Mouse (Mus musculus) right cerebral cortex, postnatal 10 days (tissue): Measurements from ENCODE around the gene Mast4.

Experiments used
- DNase-seq, 2 experiments: peaks; one replicate each; pipeline ENCODE4 v3.0.0; 2021; ENCODE audit warnings: low spot score in 2 of 2

Gene Mast4

DNA sequence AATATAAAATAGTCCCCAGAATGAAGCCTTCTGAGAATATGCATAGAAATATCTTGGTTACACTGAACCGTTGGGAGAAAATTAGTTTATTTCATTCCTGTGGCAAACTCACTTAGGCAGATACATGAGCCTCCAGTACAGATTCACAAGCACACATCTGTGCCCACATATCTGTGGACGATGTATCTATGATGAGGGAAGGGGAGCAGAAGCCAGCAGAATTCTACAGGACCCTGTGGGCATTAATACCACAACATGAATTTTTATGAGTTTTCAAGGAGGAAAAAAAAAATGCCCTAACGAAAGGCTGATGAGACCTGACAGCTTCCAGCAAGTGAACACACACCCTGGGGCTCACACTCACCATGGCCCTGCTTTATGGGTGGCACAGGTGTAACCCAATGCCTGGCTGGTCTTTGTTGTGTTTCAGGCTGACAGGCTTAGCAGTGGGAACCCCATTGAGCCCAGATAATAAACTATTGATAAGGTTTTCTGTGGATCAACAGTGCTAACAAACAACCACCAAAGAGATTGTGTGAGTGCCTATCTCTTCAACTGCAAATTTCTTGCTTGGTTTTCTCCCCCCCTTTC is 17.4 kb downstream of the Mast4 start:
- DNase-seq, result no peak

DNA sequence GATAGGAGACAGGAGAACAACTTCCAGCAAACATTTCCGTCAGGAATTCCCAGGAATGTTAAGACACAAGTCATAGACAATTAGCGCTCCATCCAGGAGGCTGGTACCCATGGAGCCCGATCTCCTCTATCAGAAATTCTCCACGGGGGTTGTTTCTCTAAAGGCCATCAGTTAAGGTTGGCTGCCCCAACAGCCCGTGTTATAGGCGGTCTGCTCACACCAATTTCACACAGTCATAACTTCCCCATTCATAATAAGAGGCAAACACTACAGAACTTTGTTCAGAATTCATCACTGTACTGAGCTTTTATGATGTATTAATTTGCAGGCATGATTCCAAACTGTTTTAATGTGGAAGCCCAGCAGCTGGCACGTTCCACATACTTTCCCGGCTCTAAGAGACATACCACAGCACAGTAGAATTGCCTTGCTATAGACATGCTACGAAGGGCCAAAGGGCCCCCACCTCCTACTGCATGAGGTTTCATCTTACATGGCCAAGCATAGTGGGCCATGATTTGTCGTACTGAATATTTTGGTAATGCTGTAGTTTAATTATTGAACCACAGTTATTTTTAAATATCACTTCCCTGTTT is 19.1 kb downstream of the Mast4 start:
- DNase-seq, result no peak

DNA sequence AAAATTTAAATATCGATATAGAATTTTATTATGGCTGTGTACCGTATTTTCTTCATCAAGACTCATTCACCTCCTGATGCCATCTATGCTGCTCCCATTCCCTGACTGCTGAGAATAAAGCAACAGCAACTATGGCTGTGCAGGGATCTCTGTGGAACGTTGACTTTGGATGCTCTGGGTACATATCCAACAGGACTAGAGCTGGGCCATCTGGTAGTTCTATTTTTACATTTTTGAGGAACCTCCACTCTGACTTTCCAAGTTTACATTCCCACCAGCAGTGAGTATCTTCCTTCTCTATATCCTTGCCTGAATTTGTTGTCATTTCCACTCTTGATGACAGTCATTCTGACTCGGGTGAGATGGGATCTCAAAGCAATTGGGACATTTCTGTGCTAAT is 26.0 kb downstream of the Mast4 start:
- no peak for DNase-seq

DNA sequence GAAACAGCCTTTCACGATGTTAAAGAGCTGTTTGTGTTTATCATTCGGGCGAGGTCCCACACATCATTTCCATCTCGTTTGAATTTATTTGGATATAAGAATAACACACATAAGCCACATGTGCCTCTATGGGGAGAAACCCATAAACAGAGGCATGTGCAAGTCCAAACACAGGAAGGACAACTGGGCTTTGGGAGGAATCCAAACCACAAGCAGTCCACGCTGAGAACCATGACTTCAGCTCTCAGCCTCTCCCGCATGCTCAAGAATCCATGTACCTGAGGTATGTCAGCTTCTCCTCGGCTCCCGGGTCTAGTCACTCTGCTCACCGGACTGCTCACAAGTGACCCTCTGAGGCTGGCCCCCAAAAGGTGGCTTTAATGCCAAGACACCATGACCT is 30.5 kb downstream of the Mast4 start:
- no peak for DNase-seq

DNA sequence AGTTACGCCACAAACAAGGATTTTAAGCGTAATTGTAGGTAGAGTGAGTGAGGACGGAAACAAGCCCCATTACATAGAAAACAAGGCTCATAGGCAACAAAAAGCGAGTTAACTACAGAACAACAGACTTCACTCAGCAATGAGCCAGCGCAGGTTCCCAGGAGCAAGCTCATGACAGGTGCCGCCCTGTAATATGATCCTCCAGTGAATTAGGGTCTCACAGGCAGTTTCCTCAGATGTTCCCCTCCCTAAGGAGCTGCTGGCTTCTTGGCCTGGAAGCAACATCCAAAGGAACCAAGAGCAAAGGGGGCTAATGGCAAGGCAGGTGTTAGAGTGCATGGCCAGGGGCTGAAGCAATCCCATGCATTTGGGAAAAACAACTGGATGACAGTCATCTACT is 31.8 kb downstream of the Mast4 start:
- no peak for DNase-seq

DNA sequence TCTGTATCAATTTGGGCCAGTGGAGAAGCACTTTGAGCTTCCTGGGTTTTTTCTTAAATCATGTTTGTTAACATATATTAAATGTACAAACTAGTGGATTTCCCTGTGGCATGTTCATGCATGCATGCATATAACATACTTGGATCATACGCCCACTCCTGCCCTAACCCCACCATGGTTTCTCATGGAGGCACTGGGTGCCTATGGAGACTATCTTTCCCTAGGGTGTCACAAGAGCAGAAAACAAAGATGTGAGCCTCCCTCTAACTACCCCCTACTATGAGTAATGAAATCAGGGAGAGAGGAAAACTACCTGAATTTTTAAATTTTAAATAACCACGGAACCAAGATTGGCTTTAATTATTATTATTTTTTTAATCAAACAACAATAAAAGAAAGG is 32.2 kb downstream of the Mast4 start:
- DNase-seq, result no peak

DNA sequence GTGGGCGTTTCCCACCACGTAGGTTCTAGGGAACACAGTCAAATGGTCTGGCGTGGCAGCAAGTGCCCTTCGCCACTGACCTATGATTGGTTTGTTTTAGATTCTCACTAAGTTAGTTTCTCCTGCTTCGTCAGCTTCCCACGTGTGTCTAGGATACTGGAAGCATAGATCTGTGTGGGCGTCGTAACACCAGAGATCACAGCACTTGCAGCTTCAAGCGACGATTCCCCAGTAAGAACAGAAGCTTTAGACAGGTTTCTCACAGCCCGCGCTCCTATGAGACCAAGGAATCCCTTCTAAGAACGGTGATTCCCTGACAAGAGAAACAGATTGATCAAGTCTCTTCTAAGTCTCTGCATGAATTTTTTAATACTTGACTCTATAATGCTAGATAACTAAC is 39.9 kb downstream of the Mast4 start:
- DNase-seq, result no peak

DNA sequence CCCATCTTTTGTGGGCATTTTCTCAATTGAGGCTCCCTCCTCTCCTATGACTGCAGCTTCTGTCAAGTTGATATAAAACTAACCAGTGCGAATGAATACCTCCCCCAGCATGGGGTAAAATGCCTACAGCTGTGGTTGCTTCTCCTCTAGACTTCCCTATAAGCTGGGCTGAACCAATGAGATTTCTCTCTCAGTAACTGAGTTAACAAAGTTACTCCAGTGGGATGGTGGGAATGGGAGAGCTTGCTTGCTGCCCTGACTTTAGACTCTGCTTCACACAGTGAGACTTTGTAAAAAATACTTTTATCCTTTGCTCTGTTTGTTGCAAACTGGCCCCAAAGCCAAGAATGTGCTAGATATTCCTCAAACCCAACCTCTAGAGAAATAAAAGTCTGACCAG is 41.2 kb downstream of the Mast4 start:
- no peak for DNase-seq

DNA sequence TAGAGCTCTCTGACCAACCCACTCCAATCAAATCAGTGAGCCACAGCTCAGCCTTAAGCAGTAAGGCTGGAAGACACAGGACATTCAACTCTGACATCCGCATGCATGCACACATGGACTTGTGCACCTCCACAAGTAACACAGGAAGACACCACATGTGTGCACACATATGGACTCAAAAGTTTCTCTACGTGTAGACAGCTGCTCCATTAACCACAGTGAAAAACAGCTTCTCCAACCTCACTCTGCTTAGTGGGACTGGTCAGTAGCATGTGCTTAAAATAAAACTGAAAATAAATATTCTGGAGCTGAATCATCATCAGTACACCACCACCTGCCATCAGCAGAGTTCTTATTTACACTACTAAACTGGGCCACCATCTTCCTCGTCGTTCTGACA is 43.2 kb downstream of the Mast4 start:
- DNase-seq, result no peak

DNA sequence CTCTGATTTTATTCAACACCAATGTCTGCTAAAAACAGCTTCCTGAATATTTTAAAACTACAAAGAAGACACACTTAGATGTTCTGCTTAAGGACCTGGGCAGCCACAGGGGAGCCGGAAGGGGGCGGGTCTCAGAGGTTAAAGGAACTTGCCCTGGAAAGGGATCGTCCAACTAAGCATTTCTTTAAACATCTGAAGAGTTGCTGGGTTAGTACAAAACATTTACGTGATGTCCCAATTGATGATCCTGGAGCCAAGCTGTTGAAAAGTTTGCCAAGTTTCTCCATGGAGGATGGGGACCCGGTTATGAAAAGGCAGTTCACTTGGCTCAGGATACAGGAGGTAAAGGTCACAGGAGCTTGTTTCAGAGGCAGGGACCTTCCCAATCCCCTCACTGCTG is 48.5 kb downstream of the Mast4 start:
- DNase-seq, result no peak

DNA sequence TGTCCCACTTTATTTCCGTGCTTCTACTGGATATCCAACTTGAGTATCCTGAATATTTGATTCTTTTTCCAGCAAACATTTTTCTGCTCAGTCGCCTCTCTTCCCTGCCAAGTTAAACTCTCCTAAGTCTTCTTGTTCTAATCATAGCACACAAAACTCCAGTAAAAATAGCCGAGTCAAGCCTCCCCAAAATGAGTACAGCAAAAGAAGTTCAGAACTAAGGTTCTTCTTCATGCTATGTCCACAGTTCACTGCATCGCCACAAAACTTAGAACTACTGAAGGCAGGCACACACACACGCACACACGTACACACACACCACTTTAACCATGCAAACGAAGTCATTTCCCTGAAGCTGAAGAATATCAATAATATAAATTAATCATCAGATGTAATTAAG is 49.3 kb downstream of the Mast4 start:
- DNase-seq, result no peak

DNA sequence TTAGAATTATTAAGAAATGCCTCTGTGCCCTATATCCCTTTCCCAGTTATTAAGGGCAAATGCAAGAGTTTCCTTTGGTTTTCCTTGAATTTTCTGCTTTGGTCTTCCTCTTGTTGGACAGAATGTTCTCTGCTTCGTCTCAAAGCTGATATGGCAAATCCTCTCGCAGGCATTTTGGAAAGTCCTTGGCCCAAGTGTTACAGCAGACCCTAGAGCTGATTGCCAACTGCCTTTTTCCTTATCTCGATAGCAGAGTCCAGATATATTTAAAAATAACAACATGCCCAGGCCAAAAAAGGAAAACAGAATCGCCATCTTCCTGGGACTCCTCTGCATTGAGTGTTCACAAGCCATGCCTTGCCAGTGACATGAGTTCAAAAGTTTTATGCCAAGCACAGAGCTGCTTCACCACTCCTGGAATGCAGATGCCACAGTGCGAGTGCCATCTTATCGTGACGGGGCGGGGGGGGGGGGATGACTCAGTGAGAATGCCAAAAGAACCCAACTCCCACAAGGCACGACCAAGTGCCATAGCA is 63.4 kb downstream of the Mast4 start:
- DNase-seq, result no peak

DNA sequence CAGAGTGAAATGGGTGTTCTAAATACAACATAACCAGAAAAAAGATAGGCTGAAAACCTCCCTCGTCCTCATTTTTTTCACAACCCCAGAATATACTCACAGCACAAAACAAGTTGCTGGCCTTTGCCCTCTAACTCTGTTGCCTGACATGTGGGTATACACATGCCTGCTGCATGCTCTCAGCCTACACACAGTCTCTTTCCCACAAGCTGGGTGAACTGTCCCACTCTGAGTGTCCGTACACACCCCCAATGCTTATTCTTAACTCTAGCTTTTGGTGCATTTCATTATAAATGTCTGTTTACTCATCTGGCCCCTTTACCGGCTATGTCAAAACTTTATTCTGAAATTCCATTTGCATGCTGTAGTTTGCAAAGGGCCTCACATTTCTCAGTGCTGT is 71.6 kb downstream of the Mast4 start:
- no peak for DNase-seq

DNA sequence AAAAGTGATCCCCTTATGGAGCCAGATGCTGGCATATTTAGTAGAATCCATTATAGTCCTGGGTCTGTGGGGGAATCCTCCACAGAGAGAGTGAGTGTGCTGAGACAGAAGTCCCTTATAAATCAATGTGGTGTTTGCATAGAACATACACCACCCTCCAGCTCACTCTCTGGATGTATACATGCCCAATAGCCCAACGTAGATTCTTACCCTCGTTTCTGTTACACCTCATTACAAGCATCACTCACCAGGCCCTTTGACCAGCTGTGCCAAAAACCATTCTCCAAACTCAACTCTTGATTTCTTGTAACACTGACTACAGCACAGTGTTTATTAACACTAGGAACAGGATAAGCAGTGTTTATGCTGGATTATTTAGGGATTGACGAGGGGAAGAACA is 72.2 kb downstream of the Mast4 start:
- DNase-seq, result no peak

DNA sequence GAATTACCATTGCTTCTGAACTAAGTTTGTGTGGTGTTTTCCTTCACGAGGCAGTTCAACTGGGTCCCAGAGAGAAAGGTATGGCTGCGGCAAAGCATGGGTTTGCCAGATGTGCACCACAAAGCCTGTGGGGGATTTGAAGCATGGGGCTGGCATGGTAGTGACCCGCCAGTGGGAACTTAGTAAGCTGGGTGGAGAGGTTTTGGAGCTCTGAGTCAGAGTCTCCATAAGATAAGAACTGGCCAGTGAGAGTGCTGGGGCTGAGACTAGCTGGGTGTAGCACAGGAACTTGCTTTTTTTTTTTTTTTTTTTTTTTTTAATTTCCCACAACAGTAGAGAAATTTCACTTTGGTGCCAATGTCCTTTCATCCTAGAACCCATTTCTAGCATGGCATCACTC is 73.9 kb downstream of the Mast4 start:
- DNase-seq, result no peak

DNA sequence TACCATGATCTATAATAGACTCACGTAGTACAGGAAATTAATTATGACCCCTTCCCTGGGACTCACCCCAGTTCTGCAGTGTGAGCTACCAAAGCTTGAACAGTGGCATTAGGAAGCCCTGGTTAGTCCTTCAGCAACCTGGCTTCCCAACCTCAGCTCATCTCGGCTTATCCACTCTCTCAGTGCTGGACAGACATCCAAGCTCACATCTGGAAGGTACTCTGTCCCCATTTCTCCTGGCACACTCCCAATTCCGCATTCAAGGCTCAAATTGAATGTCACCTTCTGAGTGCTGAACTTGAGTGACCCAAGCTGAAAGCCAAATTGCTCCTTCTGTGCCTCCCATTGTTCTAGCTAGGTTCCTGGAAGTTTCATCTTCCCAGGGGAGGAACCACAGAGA is 76.2 kb downstream of the Mast4 start:
- DNase-seq, result no peak

DNA sequence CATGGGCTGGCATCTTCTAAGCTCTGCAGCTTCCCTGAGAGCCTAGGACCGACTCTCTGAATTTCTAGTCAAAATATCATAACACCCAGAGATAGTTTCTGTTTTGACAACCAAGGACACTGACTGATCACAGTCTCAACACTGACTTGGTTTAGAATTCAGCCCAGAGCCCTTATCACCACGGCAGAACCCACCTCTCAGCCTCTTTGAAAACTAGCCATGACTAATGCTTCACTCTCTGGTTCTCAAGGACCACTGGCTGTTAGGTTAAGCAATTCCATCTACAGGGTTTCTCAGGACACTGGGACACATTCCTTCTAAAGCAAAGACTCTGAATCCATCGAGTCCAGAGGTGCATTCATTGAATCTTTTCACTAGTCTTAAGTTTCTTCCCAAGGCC is 79.4 kb downstream of the Mast4 start:
- no peak for DNase-seq

DNA sequence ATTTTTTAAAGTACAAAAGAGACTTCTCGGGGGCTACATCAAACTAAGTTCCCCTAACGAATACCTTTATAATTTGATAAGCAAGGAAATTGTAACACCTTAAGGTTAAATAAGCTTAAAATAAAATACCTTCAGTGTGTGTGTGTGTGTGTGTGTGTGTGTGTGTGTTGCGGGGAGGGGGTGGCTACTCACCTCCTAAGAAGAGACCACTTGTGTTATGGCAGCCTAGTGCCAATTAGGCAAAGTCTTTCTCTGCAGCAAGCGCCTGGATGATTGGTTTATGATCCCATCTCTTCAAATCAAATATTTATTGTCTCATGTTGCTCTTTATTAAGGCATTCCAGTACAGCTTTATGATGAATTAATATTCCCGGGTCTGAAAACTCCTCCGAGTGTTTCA is 81.2 kb downstream of the Mast4 start:
- no peak for DNase-seq

DNA sequence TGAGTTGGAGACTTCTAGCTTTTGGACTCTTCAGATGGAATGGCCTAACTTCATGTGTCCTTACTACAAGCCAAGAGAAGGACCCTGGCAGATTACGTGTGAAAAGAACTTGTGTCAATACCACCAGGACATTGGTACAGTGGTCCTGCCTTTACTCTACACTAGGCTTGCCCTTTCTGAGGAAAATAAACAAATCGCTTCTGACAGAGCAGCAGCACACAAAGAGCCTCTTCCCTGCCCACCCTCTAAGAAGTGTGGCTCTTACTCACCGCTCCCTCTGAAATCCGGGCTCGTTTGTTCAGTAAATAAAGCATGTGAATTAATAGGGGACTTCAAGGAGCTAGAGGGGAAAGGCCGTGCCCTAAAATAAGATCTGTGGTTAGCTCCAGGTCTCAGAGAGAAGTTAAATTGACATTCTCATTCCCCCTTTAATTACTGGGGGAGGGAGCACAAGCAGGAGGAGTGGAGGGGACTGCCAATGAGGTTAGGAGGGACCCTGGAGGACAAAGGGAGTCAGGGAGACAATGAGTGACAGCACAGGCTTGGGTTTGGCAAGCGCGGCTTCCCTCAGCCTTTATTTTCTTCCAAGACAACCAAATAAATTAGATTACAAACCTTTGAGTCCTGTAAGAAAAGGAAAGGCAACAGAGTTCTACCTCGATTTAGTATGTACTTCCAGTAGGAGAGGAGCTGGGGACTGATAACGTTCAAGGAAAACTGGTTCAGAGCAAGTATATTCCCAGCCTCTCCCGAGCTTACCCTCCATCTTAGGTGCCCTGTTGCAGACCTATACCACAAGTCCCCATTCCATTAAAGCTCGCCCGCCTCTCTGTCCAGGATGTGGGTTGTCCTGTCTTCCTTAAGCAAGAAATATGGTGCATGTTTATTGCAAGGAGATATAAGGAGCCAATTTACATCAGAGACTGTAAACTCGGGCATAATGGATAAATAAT is 85.9 kb downstream of the Mast4 start:
- no peak for DNase-seq

DNA sequence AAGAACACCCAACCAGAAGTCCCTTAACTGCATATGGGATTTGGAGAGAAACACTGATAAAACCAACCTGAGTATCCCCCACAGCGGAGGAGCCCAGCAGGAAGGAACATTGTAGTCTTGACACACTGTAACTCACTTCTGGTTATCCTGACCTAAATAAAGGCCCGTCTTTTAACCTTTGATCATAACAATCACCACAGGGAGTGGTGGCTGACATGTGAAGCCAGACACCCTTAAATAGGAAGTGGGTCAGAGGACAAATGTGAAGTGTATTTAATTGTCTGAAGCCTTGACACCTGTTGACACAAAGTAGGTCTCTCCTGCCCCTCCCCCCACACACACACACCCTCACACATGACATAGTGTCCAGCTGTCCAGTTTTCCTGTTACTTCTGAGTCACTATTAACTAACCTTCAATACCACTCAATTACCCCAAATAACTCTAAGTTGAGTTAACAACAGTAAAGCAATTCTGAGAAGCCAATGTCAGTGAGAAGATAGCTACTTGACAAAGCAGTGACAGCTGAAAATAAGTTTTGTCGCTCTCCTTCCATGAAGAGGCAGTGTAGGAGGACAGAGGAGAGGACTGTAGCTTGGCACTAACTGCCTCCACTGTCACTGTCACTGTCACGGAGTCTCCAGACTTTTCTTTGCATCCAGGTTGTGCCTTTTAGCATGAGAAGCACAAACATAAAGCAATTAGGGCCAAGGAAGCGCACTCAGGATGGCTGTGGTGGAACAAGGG is 87.2 kb downstream of the Mast4 start:
- DNase-seq, result no peak

DNA sequence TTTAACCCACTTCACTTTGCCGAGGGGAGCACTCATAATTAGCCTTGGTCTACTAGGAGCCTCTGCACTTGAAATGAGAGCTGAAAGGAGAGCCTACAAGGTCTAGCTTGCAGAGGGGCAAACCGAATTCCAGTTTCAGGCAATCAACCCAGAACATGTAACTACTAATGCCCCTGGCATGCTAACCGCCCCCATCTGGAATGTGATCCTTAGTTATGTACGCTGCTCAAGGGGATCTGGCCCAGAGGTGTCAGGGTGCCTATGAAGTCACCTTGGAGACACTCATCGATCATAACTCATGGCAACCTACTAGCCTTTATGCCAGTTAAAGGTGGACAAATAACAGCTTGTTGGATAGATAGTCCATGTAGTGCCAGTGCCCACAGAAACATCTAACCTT is 88.9 kb downstream of the Mast4 start:
- DNase-seq, result no peak

DNA sequence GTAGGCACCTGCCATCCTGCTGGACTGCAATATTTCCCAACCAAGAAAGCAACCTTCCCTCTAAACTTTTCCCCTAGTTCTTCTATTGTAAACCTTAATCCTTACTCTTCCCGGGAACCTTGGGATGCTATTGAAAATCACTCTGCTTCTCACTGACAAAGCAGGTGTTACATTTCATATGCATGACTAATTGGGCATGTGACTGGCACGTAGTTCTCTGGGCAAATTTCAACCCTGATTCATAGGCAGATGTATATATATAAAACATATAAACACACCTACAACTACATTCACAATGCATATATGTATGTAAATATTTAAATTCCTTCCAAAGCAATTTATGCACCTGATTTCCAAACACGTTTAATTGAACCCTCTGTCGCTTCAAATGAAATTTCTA is 90.2 kb downstream of the Mast4 start:
- no peak for DNase-seq
